Mouse (Mus musculus) lung, embryonic 15.5 days (tissue): ENCODE measurements around the gene Ppp1r12c. TPM values are rescaled to one million over a fixed set of nuclear protein-coding genes. Genes with fewer than 3 reads are reported as not detected.

Experiments
- ATAC-seq: fragments of 200-750 bp; cut with Nextera tagmentation; 2 replicates; pipeline ENCODE4 v1.8.0; 2017; ENCODE audit warnings: moderate number of reproducible peaks, borderline replicate concordance; ENCODE audit not compliant: low FRiP score, low TSS enrichment; ENCODE audit errors: extremely low read depth
- H3K27ac ChIP-seq: fragments of 300-500 bp; sonication (generic); 2 replicates; pipeline ENCODE4 v1.5.1; 2015; ENCODE audit warnings: moderate library complexity, mild to moderate bottlenecking, inconsistent platforms
- H3K27me3 ChIP-seq: fragments of 300-500 bp; sonication (generic); 2 replicates; pipeline ENCODE4 v1.6.1; 2015; ENCODE audit warnings: inconsistent platforms
- H3K36me3 ChIP-seq: fragments of 300-500 bp; sonication (generic); 2 replicates; pipeline ENCODE4 v1.6.1; 2015; ENCODE audit warnings: inconsistent platforms
- H3K4me1 ChIP-seq: fragments of 300-500 bp; sonication (generic); 2 replicates; pipeline ENCODE4 v1.6.1; 2015; ENCODE audit warnings: inconsistent platforms
- H3K4me2 ChIP-seq: fragments of 300-500 bp; sonication (generic); 2 replicates; pipeline ENCODE4 v1.6.1; 2015; ENCODE audit warnings: inconsistent platforms, mild to moderate bottlenecking, moderate library complexity
- H3K4me3 ChIP-seq: fragments of 300-500 bp; sonication (generic); 2 replicates; pipeline ENCODE4 v1.5.1; 2015; ENCODE audit warnings: mild to moderate bottlenecking, inconsistent platforms
- H3K9ac ChIP-seq: fragments of 300-500 bp; sonication (generic); 2 replicates; pipeline ENCODE4 v1.6.1; 2015; ENCODE audit warnings: inconsistent platforms
- H3K9me3 ChIP-seq: fragments of 300-500 bp; sonication (generic); 2 replicates; pipeline ENCODE4 v1.6.1; 2016; ENCODE audit warnings: inconsistent platforms
- WGBS: fragments of 180-500 bp; shearing (Covaris S2); methylation state at CpG from one replicate; pipeline ENCODE4 v1.1.7; 2015; 5-methylcytosine and 5-hydroxymethylcytosine counted together
- polyA plus RNA-seq: library from polyadenylated mRNA; unstranded; fragments of >200 nt; fragmentation: Nextera tagmentation; extraction: Ambion mirVana; gene quantifications from 2 replicates; pipeline ENCODE4 v1.2.1, GENCODE M21; 2015

Gene Ppp1r12c
- polyA plus RNA-seq, 1 experiment from 2014 or later: 49.0 TPM

GRCm38 (mm10) chr7:4478796-4479291 lies 22.6 kb downstream of the Ppp1r12c start:
- 5% methylated on average over 16 of the region's 16 CpGs for WGBS
- Histone ChIP-seq H3K9me3 (no peaks in the 10 kb centered on the region), H3K9ac (peak overlapping the region; percentile 46), H3K4me1 (peaks cover 25% of the 10 kb centered on the region), H3K27me3 (peaks cover 7% of the 10 kb centered on the region), H3K4me3 (peak overlapping the region; percentile 50), H3K27ac (peak overlapping the region; percentile 97), H3K36me3 (peaks cover 26% of the 10 kb centered on the region), H3K4me2 (peak overlapping the region; percentile 88)
- ATAC-seq: peak; percentile 11; the same call in 1 of the 2 replicates

GRCm38 (mm10) chr7:4478021-4478795 lies 23.3 kb downstream of the Ppp1r12c start:
- peaks cover 13% of the 10 kb centered on the region for H3K27me3 ChIP-seq
- H3K4me2 ChIP-seq: peak overlapping the region; percentile 88
- H3K9ac ChIP-seq: peak overlapping the region; percentile 48
- H3K9me3 ChIP-seq: no peaks in the 10 kb centered on the region
- under 1% methylated on average over 39 of the region's 39 CpGs for WGBS
- H3K36me3 ChIP-seq: peaks cover 20% of the 10 kb centered on the region
- ATAC-seq: peak; percentile 95
- H3K4me1 ChIP-seq: peaks cover 25% of the 10 kb centered on the region
- H3K27ac ChIP-seq: peak overlapping the region; percentile 97
- H3K4me3 ChIP-seq: peak overlapping the region; percentile 50

GRCm38 (mm10) chr7:4473940-4474339 lies 27.5 kb downstream of the Ppp1r12c start:
- Histone ChIP-seq H3K4me2 (no peak overlapping the region), H3K36me3 (0 out of 2 replicates have a peak, but pooled peaks cover 10% of the 10 kb centered on the region), H3K4me1 (peaks cover 28% of the 10 kb centered on the region), H3K27me3 (peaks cover 32% of the 10 kb centered on the region), H3K4me3 (no peak overlapping the region), H3K27ac (no peak overlapping the region), H3K9me3 (no peaks in the 10 kb centered on the region), H3K9ac (no peak overlapping the region)
- 12% methylated on average over 19 of the region's 19 CpGs for WGBS
- ATAC-seq: no peak

GRCm38 (mm10) chr7:4471179-4471555 lies 30.3 kb downstream of the Ppp1r12c start:
- peak overlapping the region; percentile 31 for H3K9ac ChIP-seq

GRCm38 (mm10) chr7:4470275-4471178 lies 31.0 kb downstream of the Ppp1r12c start:
- Histone ChIP-seq H3K4me1 (peaks cover 13% of the 10 kb centered on the region), H3K27me3 (peaks cover 27% of the 10 kb centered on the region), H3K27ac (no peak overlapping the region; the same call in 1 of the 2 replicates), H3K9me3 (no peaks in the 10 kb centered on the region), H3K36me3 (0 out of 2 replicates have a peak, but pooled peaks cover 10% of the 10 kb centered on the region), H3K4me3 (peak overlapping the region; percentile 37), H3K4me2 (peak overlapping the region; percentile 81), H3K9ac (peak overlapping the region; percentile 31)
- WGBS: 2% methylated on average over 35 of the region's 35 CpGs
- ATAC-seq: peak; percentile 54

More at GRCm38 (mm10) chr7:4471179-4471555, 30.3 kb downstream of the Ppp1r12c start:
- Histone ChIP-seq H3K4me1 (peaks cover 13% of the 10 kb centered on the region), H3K4me3 (peak overlapping the region; percentile 37), H3K27me3 (peaks cover 32% of the 10 kb centered on the region), H3K36me3 (0 out of 2 replicates have a peak, but pooled peaks cover 10% of the 10 kb centered on the region), H3K27ac (no peak overlapping the region), H3K4me2 (peak overlapping the region; percentile 81), H3K9me3 (no peaks in the 10 kb centered on the region)
- ATAC-seq: peak; percentile 84
- 1% methylated on average over 24 of the region's 24 CpGs for WGBS

GRCm38 (mm10) chr7:4467801-4468200 lies 33.7 kb downstream of the Ppp1r12c start:
- peaks cover 13% of the 10 kb centered on the region for H3K4me1 ChIP-seq
- no peaks in the 10 kb centered on the region for H3K9me3 ChIP-seq
- H3K27ac ChIP-seq: no peak overlapping the region
- H3K27me3 ChIP-seq: peaks cover 14% of the 10 kb centered on the region
- ATAC-seq: no peak
- no peak overlapping the region for H3K4me3 ChIP-seq
- H3K9ac ChIP-seq: no peak overlapping the region
- H3K4me2 ChIP-seq: no peak overlapping the region
- 0 out of 2 replicates have a peak, but pooled peaks cover 8% of the 10 kb centered on the region for H3K36me3 ChIP-seq
- 66% methylated on average over 3 of the region's 3 CpGs for WGBS

- peak overlapping the region; percentile 15 for H3K4me3 ChIP-seq
- H3K36me3 ChIP-seq: no peaks in the 10 kb centered on the region
- H3K4me2 ChIP-seq: peak overlapping the region; percentile 50
- H3K9ac ChIP-seq: peak overlapping the region; percentile 16; the same call in 1 of the 2 replicates
- H3K27ac ChIP-seq: peak overlapping the region; percentile 91
- H3K4me1 ChIP-seq: no peaks in the 10 kb centered on the region
- ATAC-seq: peak; percentile 85
- H3K9me3 ChIP-seq: no peaks in the 10 kb centered on the region
- 3% methylated on average over 12 of the region's 12 CpGs for WGBS
- H3K27me3 ChIP-seq: no peaks in the 10 kb centered on the region
Measured at GRCm38 (mm10) chr7:4464194-4464824, 37.2 kb downstream of the Ppp1r12c start.

- 49% methylated on average over 14 of the region's 16 CpGs for WGBS
- H3K36me3 ChIP-seq: no peaks in the 10 kb centered on the region
- H3K9ac ChIP-seq: peak within 1 kb of the TSS; percentile 19; the same call in 1 of the 2 replicates
- no peaks in the 10 kb centered on the region for H3K4me1 ChIP-seq
- no peaks in the 10 kb centered on the region for H3K9me3 ChIP-seq
- H3K4me3 ChIP-seq: peak within 1 kb of the TSS; percentile 28
- peak within 1 kb of the TSS; percentile 83 for H3K27ac ChIP-seq
- peak within 1 kb of the TSS; percentile 44 for H3K4me2 ChIP-seq
- no peaks in the 10 kb centered on the region for H3K27me3 ChIP-seq
- ATAC-seq: peak; percentile 47
Measured at GRCm38 (mm10) chr7:4460576-4461434, 40.7 kb downstream of the Ppp1r12c start, which contains the start of gene Eps8l1. TSS of gene Eps8l1 (plus strand) at chr7:4460674.

- H3K9me3 ChIP-seq: no peaks in the 10 kb centered on the region
- H3K4me2 ChIP-seq: no peak overlapping the region
- no peaks in the 10 kb centered on the region for H3K36me3 ChIP-seq
- no peak overlapping the region for H3K9ac ChIP-seq
- no peaks in the 10 kb centered on the region for H3K27me3 ChIP-seq
- 12% methylated on average over 4 of the region's 4 CpGs for WGBS
- 0 out of 2 replicates have a peak, but pooled peaks cover 11% of the 10 kb centered on the region for H3K4me1 ChIP-seq
- no peak overlapping the region for H3K4me3 ChIP-seq
- H3K27ac ChIP-seq: peak overlapping the region; percentile 65
- ATAC-seq: peak; percentile 76
Measured at GRCm38 (mm10) chr7:4452644-4453043, 48.8 kb downstream of the Ppp1r12c start.

- ATAC-seq: no peak
- H3K4me1 ChIP-seq: peaks cover 19% of the 10 kb centered on the region
- peaks cover under 1% of the 10 kb centered on the region for H3K36me3 ChIP-seq
- H3K27me3 ChIP-seq: no peaks in the 10 kb centered on the region
- no peak overlapping the region for H3K27ac ChIP-seq
- H3K9me3 ChIP-seq: no peaks in the 10 kb centered on the region
- H3K9ac ChIP-seq: no peak overlapping the region
- 15% methylated on average over 2 of the region's 2 CpGs for WGBS
- no peak overlapping the region for H3K4me2 ChIP-seq
- no peak overlapping the region for H3K4me3 ChIP-seq
Measured at GRCm38 (mm10) chr7:4449211-4449610, 52.3 kb downstream of the Ppp1r12c start.
